Mouse (Mus musculus): ENCODE results near the gene Elk3. TPM values are rescaled to one million over a fixed set of nuclear protein-coding genes. Genes with fewer than 3 reads are reported as not detected.

The Elk3 gene
- total RNA-seq, 2 experiments from 2014 or later, result 7.4 to 8.9 TPM

DNA sequence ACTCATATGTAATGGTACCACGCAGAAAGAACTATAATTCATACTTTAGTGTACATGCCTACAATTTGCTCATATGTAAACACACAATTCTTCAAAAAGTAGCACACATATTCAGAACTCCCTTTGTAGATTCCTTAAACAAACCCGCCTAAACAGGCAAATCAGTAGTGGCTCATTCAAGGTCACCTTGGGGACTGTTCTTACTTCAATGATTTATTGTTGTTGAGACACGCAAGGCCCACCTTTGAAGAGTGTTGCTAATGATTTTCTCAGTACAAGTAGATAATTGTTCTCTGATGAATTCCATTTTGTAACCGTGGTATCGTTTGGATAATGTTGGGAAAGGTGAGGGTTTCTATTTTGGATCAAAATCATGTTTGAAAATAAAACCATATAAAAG lies 17.4 kb upstream of the Elk3 start:
- DNase-seq, result no peak

- DNase-seq, result no peak
These were observed 16.3 kb upstream of the Elk3 start for GRCm38 (mm10) chr10:93327187-93327586.

DNA sequence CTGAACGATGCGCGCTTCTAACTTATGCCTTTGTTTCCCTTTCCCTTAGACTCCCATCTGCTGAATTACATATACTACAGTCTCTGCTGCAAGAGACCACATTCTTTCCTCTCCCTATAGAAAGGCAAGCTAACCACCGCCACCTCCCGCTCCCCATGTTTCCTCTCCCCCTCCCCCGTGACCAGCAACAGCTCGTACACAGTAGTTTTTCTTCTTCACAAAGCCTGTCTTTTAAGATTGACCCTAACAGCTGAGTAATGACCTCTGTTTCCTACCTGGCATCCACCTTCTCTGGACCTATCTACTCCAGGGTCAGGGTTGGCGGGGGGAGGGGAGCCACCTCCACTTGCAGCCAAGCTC lies 15.8 kb upstream of the Elk3 start:
- DNase-seq, result no peak

DNA sequence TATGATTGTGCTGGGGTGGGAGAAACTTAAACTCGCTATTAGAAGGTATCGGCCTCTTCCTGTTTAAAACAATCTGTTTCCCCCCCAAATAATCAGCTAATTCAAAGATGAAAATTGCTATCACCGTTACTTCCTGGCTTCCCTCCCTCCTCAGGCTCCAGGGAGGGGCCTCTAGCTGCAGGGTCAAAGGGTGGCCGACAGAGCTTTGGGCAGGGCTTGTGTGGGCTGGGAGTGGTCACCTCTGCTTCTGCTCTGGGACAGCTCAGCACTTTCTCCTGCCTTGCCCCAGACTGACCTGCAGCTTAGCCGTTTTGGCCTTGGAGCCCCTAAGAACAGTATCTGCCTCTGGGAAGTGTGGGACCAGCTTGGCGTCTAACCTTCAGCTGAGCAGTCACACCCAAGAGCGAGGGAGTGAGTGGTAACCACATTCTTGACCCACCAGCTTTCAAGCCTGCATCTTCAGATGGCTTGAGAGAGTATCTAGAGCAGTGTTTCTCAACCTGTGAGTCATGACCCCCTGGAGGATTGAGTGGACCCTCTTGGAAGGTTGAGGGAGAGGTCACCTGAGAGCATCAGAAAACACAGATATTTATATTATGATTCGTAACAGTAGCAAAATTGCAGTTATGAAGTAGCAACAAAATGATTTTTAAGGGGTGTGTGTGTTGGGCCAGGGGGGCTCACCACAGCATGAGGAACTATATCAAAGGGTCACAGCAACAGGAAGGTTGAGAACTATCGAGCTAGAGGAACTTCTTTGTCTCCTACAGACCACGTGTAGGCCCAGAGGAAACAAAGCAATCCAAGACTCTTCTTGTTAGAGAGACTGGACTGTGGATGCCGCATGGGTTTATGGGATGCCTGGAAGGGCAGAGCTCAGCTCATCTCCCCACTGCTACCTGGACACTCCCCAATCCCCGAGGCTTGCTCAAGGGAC lies 15.1 kb upstream of the Elk3 start:
- no peak for DNase-seq

DNA sequence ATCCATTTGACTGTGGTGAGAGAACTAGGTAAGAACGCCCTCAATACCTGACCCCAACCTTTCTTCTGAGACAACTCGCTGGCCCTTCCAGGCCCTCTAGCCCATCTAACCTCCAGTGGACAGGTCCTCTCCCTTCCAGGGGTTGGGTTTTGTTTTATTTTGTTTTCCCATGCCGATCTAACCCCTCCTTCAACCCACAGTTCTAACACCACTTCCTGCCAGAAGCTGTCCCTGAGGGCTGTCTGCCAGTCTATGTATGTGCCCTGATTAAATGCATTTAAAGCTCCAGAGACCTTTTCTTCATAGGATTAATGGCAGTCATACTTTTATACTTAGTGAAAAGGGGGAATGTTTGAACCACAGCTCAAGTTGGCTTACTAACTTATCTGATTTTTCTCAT lies 14.4 kb upstream of the Elk3 start:
- no peak for DNase-seq

- DNase-seq, result no peak
These were observed 13.5 kb upstream of the Elk3 start for GRCm38 (mm10) chr10:93324438-93324837.

- no peak for DNase-seq
These were observed 12.7 kb upstream of the Elk3 start for GRCm38 (mm10) chr10:93323659-93324058.

DNA sequence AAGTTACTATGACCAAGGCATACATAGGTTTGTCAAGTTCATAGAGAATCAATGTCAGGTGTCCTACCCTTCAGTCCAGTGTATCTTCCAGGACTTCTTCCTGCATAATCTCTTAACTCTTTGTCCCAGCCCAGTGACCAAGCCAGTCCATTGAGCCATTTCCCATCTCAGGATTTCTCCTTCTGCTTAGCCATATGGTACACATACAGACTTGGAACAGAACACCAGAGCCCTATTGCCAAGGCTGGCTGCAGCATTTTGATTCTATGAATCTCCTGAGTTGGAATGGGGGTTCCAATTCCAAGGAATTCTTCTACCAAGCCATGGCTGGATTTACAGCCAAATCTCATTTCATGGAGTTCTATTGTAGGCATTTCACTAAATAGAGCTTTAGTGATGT lies 10.8 kb upstream of the Elk3 start:
- DNase-seq, result no peak

GRCm38 (mm10) chr10:93320148-93320547 lies 9.2 kb upstream of the Elk3 start:
- DNase-seq, result no peak

- no peak for DNase-seq
These were observed 8.7 kb upstream of the Elk3 start for GRCm38 (mm10) chr10:93319526-93320063.

GRCm38 (mm10) chr10:93316909-93317308 lies 6.0 kb upstream of the Elk3 start:
- no peak for DNase-seq

- DNase-seq, result no peak
These were observed 641 bp upstream of the Elk3 start for GRCm38 (mm10) chr10:93311576-93311975.

- DNase-seq, result no peak
These were observed 857 bp downstream of the Elk3 start for GRCm38 (mm10) chr10:93309934-93310621.

- DNase-seq, result no peak
These were observed 1.6 kb downstream of the Elk3 start for GRCm38 (mm10) chr10:93309131-93309933.

DNA sequence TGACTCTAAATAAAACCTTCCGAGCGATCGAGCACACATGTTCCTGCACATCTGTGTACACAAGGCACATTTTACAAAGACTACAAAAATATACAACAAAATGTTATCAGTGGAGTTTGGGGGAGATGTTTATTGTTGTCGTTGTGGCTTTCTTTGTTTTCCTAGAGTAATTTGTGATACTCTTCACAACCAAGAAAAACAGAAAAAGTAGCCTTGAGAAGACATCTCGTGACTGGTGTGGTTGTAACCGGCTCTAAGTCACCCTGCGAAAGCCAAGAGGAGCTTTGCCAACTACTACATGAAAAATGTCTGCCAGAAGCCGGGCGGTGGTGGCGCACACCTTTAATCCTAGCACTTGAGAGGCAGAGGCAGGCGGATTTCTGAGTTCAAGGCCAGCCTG lies 4.6 kb downstream of the Elk3 start:
- no peak for DNase-seq

- DNase-seq, result no peak
These were observed 5.0 kb downstream of the Elk3 start for GRCm38 (mm10) chr10:93305946-93306345.

GRCm38 (mm10) chr10:93303231-93303630 lies 7.7 kb downstream of the Elk3 start:
- DNase-seq, result no peak

- DNase-seq, result no peak
These were observed 9.1 kb downstream of the Elk3 start for GRCm38 (mm10) chr10:93301831-93302230.

DNA sequence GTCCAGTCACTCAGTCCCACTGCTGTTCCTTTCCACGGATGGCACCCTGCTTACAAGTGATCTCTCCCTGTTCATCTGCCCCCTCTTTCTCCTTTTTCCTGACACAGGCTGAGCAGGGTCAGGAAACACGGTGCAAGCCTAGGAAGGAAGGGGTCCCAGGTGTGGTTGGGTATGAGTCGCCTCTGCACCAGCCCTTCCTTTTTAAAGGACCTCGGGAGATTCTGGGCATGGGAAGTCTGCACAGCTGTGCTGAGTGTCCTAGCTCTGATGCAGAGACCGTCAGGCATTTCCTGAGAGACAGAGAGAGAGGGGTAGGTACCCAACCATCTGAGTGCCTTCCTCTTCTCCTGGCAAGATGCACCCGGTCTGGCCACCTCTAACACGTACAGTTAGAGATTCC lies 12.7 kb downstream of the Elk3 start:
- DNase-seq, result no peak

DNA sequence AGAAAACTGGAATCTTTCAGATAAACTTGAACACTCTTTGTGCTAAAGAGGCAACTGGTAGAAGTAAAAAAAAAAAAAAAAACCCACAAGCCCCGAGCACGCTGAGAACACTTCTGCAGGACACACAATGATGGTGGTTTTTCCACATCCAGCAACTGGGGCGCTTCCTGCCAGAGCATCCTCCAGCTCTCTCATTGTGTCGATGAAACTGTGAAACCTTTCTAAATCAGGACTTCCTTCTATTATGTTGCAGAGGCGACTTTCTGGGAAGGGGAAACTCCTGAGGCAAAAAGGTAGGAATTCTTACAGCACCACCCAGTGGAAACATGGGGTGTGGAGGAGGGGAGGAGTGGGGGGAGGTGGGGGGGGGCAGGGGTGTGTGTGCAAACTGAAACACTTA lies 13.2 kb downstream of the Elk3 start:
- no peak for DNase-seq

DNA sequence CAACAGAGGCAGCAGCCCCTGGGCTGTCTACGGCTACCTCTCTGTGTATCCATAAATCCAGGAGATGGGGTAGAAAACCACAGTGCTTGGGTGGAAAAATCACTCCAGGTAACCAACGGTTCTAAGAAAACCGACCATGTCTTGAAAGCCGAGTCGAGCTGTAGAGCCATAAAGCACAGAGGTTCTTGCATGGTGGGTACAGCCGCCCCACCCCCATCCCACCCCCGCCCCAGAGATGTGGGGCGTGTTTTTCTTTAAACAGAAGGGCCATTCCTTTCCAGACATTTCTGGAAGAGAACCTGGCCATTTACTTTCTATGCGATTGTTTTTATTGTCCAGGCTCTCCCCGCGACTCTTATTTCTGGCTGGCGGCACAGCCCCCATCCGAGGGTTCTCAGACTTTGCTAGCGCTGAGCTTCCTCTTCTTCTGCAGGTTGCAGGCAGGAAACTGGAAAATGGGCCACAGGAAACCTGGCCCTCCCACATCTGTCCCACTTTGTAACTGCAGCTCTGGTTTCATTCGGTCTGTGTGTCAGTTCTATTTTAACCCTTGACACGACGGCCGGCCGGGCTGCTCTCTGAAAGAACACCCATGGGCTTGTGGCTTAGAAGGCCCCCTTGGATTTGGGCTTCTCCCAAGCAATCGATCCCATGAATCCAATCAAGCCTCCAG lies 16.3 kb downstream of the Elk3 start:
- DNase-seq, result no peak

GRCm38 (mm10) chr10:93293621-93294020 lies 17.3 kb downstream of the Elk3 start:
- no peak for DNase-seq

Data from layer of hippocampus, postnatal 36 days (tissue).